Mouse (Mus musculus): ENCODE results near the gene Ndufs3.
A peak's percentile ranks its signal among the peaks of the same experiment; 100 is the strongest.

The Ndufs3 gene

GRCm38 (mm10) chr2:90904076-90904855 lies at the start of gene Ndufs3, which contains the start of gene Kbtbd4:
Gene Ndufs3, minus strand, starts transcription at chr2:90904827.
Gene Kbtbd4, plus strand, starts transcription at chr2:90904740.
- DNase-seq (ENCODE audit: low spot score), result peak; percentile 89

DNA sequence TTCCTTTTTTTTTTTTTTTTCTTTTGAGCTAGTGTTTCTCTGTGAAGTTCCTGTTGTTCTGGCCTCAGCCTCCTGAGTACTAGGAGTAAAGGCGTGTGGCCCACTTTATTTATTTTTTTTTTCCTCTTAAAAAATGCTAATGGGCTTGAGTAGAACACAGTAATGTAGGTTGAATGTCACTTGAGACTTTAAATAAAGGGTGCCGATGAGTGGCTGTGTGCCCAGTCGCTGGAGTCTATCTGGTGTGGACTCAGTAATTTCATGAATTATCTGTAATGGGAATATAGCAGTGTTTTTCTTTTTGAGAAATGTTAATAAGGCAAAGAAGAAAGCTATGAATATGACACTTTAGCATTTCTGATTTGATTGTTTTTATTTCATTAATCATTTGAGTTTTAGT lies 48.8 kb upstream of the Ndufs3 start:
- DNase-seq (ENCODE audit: low spot score), result no peak

- no peak for DNase-seq (ENCODE audit: low spot score)
Observed at GRCm38 (mm10) chr2:90950582-90951194, 46.1 kb upstream of the Ndufs3 start.

GRCm38 (mm10) chr2:90950149-90950548 lies 45.5 kb upstream of the Ndufs3 start:
- no peak for DNase-seq (ENCODE audit: low spot score)

- no peak for DNase-seq (ENCODE audit: low spot score)
Observed at GRCm38 (mm10) chr2:90941744-90942143, 37.1 kb upstream of the Ndufs3 start.

- DNase-seq (ENCODE audit: low spot score), result peak; percentile 86
Observed at GRCm38 (mm10) chr2:90940233-90941229, 35.9 kb upstream of the Ndufs3 start, which contains the start of gene Celf1. Gene Celf1, plus strand, starts transcription at chr2:90940382.

GRCm38 (mm10) chr2:90939750-90940149 lies 35.1 kb upstream of the Ndufs3 start:
- DNase-seq (ENCODE audit: low spot score), result no peak

GRCm38 (mm10) chr2:90938362-90938761 lies 33.7 kb upstream of the Ndufs3 start:
- no peak for DNase-seq (ENCODE audit: low spot score)

- no peak for DNase-seq (ENCODE audit: low spot score)
Observed at GRCm38 (mm10) chr2:90932273-90932672, 27.6 kb upstream of the Ndufs3 start.

DNA sequence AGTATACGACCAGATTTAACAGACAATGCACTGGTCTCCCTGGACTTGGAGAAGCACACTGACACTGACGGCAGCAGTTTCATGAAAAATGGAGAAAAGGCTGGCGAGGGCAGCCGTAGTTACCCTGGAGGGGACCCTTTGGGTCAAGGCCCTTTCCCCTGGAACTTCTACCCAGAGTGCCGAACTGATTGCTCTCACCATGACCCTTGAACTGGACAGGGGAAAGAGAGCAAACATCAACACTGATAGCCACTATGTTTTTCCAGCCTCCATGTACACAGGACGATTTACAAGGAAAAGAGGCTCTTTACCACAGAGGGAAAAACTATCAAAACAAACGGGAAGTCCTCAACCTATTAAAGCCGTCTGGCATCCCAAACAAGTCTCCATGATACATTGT lies 27.2 kb upstream of the Ndufs3 start:
- DNase-seq (ENCODE audit: low spot score), result no peak

- no peak for DNase-seq (ENCODE audit: low spot score)
Observed at GRCm38 (mm10) chr2:90928566-90928965, 23.9 kb upstream of the Ndufs3 start.

GRCm38 (mm10) chr2:90922636-90923035 lies 18.0 kb upstream of the Ndufs3 start:
- DNase-seq (ENCODE audit: low spot score), result no peak

- no peak for DNase-seq (ENCODE audit: low spot score)
Observed at GRCm38 (mm10) chr2:90921178-90921577, 16.6 kb upstream of the Ndufs3 start.

DNA sequence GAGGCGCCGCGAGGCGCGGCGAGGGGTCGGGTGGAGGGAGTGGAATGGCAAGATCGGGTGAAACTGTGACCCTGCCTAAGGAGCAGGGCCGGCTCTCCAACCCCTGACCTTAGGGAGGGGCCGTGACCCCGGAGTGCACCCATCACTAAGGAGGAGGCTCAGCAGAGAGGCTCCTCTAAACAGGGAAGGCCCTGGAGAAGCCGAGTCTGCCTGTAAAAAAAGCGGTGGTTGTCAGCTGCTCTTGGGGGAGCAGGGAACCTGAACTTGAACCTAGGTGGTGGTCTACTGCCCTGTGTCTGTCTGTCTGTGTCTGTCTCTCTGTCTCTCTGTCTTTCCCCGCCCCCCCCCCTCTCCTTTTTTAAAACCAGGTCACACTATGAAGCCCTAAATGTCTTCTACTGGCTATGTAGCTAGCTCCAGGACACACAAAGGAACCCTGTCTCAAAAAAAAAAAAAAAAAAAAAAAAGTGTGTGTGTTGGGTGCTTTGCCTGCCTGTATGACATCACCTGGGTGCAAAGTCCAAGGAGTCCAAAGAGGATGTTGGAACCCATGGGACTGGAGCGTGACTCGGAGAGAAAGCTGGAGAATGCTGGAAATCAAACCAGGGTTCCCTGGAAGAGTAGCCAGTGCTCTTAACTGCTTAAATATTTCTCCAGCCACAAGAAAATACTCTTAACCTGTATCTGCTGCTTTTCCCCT lies 13.5 kb upstream of the Ndufs3 start:
- no peak for DNase-seq (ENCODE audit: low spot score)

- peak; percentile 84 for DNase-seq (ENCODE audit: low spot score)
Observed at GRCm38 (mm10) chr2:90917233-90917998, 12.8 kb upstream of the Ndufs3 start.

DNA sequence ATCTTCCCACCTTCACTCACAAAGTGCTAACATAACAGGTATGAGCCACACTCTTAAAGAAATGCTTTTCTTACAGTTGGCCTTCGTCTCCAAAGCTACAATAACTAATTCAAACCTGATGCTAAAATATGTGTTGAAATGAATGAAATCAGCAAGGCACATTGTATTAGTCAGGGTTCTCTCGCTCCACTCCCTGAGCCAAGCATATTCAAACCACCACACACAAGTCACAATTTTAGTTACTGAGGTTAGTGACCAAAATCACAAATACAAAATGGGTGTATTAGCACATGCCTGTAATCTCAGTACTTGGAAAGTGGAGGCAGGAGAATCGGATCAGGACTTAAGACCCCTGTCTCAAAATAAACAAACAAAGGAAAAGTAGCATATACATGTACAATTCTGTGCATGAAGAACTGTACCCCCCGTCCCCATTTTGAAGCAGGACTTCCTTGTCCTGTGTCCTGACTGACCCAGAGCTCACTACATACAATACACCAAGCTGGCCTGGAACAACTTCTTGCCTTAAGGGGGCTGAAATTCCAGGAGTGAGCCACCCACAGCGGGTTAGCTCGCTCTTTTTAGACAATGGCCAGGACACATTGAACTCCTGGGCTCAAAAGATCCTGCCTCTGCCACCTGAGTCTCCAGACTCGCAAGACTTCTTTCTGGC lies 12.1 kb upstream of the Ndufs3 start:
- DNase-seq (ENCODE audit: low spot score), result no peak

DNA sequence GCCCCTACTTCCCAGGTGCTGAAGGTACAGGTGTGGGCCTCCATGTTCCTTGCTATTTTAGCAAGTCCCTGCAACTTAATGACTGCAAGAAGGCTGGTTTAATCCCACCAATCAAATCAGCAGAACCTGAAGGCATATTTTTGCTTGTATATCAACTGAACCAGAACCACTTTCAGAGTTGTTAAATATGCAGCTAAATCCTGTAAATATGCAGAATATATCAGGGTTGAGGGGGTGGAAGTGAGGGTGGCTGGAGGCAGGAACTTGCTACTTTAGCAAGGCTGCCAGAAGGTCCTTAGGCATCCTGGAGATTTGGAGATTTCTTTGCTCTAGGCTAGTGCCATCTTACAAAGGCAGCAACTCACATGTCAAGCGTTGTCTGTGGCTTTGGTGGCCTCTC lies 10.9 kb upstream of the Ndufs3 start:
- no peak for DNase-seq (ENCODE audit: low spot score)

DNA sequence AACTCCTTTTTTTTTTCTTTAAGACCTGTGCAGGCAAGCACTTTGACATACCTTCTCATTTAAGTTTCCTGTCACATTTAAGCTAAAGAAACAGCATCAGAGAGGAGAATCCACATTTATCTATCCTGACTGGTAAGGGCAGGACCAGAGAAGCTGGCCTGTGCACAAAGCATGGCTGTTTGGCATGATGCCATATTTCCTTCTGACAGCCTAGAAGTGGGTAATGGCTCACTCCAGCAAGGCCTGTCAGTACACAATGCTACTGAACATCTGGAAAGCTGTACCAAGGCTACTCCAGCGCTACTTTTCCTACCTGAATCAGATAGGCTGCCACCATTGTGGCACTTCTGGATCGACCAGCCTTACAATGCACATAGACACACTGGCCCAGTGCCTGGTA lies 9.0 kb upstream of the Ndufs3 start:
- no peak for DNase-seq (ENCODE audit: low spot score)

DNA sequence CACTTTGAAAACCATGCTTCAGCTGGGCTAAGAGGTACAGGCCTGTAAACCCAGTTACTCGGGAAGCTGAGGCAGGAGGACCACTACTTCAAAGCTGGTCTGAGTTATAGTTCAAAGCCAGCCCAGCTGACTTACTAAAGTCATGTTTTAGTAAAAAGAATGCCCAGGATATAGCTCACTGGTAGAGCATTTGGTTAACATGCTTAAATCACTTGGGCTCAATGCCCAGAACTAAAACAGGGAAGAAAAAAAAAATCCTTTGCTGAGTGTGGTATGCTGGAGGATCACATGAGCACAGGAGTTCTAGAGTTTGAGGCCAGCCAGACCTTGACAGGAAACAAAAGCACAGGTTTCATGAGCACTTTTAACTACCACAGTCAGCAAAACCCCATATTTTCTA lies 7.0 kb upstream of the Ndufs3 start:
- no peak for DNase-seq (ENCODE audit: low spot score)

DNA sequence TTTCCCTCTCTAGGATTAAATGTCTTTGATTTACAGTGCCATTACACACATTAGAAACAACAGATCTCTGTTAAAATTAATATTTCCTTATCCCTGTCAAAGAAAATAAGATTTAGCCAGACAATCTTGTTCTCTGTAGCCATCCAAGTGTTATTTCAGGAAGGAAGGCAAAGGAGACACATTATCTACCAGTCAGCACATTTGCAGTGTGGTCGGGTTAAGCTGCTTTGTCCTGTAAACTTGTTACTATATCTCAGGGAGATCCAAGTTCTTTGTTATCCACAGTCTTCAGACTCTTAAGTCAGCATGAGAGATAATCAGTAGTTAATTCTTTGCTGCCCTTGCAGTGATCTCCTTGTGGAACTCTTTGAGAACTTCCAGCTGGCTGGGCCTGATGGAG lies 6.2 kb upstream of the Ndufs3 start:
- no peak for DNase-seq (ENCODE audit: low spot score)
